Mouse (Mus musculus) G1E (cell line): ENCODE measurements around the gene Creb5. TPM values are rescaled to one million over a fixed set of nuclear protein-coding genes. Genes with fewer than 3 reads are reported as not detected.

Experiments
- ATAC-seq: 2 replicates; pipeline ENCODE4 v1.8.0; 2016; ENCODE audit warnings: mild to moderate bottlenecking; ENCODE audit not compliant: insufficient number of reproducible peaks, poor library complexity, low FRiP score, severe bottlenecking; ENCODE audit errors: extremely low read depth
- DNase-seq: peaks from one replicate; pipeline ENCODE4 v3.0.0; 2012; ENCODE audit warnings: low spot score
- H3K27me3 ChIP-seq: 2 replicates; pipeline ENCODE4 v1.6.1; 2012; ENCODE audit warnings: mild to moderate bottlenecking, low read length, inconsistent platforms; ENCODE audit not compliant: insufficient read depth
- H3K36me3 ChIP-seq: replicated peaks from 2 replicates; pipeline ENCODE3; 2012; ENCODE audit warnings: mild to moderate bottlenecking, inconsistent platforms
- H3K4me1 ChIP-seq: 2 replicates; pipeline ENCODE4 v1.6.1; 2012; ENCODE audit warnings: low read depth, low read length, inconsistent platforms, mixed read lengths; ENCODE audit not compliant: insufficient read depth
- H3K4me3 ChIP-seq: 2 replicates; pipeline ENCODE4 v1.5.1; 2012; ENCODE audit warnings: low read depth, mild to moderate bottlenecking, inconsistent platforms, low read length, moderate library complexity, mixed read lengths
- H3K9me3 ChIP-seq: replicated peaks from 2 replicates; pipeline ENCODE4 v1.6.1; 2012; ENCODE audit warnings: inconsistent platforms
- CTCF ChIP-seq: IDR thresholded peaks from 2 replicates; pipeline ENCODE4 v1.5.1; 2012; ENCODE audit warnings: low read depth, low read length, inconsistent platforms, mixed read lengths
- GATA1 ChIP-seq: IDR thresholded peaks from 2 replicates; pipeline ENCODE4 v1.6.1; 2012; ENCODE audit warnings: borderline replicate concordance, low read length, inconsistent platforms, mixed read lengths
- GATA2 ChIP-seq: IDR thresholded peaks from 2 replicates; pipeline ENCODE4 v1.6.1; 2012; ENCODE audit warnings: low read depth, low read length, inconsistent platforms, borderline replicate concordance
- POLR2AphosphoS5 ChIP-seq: IDR thresholded peaks from 2 replicates; pipeline ENCODE4 v1.6.1; 2012; ENCODE audit warnings: low read depth, low read length, inconsistent platforms; ENCODE audit not compliant: insufficient replicate concordance
- TAL1 ChIP-seq: conservative IDR thresholded peaks from 2 replicates; pipeline ENCODE4 v1.6.1; 2012; ENCODE audit warnings: low read depth, low read length, inconsistent platforms, mixed read lengths
- polyA plus RNA-seq: library from polyadenylated mRNA; stranded (reverse); fragments of >175 nt; gene quantifications from 2 replicates; pipeline ENCODE4 v1.2.3, GENCODE M21; 2012
- total RNA-seq, 2 experiments: library from RNA; stranded (forward) in 1 of 2; stranded (reverse) in 1 of 2; fragments of 200-1000 nt in 1 of 2; fragments of >200 nt in 1 of 2; fragmentation: Nextera tagmentation in 1 of 2; gene quantifications; 2 replicates each; pipeline ENCODE4 v1.2.3; 2014 to 2017

The Creb5 gene
- total and polyA plus RNA-seq, 3 experiments, result 0.44 TPM; not detected in 2

DNA sequence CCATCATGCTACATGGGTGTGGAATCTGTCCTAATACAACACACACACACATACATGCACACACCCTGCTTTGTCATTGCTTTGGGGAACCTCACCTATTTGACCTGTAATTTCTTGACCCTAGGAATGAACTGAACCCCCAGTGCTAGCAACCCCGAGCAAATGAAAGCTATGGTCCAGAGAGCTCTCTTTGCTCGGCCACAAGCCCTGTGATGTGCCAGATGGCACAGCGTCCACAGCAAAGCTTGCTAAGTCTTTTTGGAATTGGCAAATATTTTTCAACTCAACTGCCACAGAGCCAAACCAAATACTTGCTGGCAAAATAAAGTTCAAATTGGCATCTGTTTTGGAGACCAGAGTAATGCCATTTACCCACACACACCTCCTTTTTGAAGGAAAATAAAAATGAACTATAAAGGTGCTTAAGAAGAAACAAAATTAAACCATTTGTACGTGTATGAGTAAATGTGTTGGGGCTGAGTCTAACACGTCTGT lies 324.4 kb downstream of the Creb5 start:
- no peaks in the 10 kb centered on the region for H3K4me1 ChIP-seq
- DNase-seq (no peak), ATAC-seq (no peak)
- peaks cover 49% of the 10 kb centered on the region for H3K9me3 ChIP-seq
- no peak overlapping the region for H3K4me3 ChIP-seq
- H3K27me3 ChIP-seq, result no peaks in the 10 kb centered on the region
- H3K36me3 ChIP-seq, result no peaks in the 10 kb centered on the region
- no peak for TF ChIP-seq CTCF
- TF ChIP-seq GATA2, result no peak
- no peak for TF ChIP-seq GATA1
- TF ChIP-seq POLR2AphosphoS5, result no peak
- TF ChIP-seq TAL1, result no peak

DNA sequence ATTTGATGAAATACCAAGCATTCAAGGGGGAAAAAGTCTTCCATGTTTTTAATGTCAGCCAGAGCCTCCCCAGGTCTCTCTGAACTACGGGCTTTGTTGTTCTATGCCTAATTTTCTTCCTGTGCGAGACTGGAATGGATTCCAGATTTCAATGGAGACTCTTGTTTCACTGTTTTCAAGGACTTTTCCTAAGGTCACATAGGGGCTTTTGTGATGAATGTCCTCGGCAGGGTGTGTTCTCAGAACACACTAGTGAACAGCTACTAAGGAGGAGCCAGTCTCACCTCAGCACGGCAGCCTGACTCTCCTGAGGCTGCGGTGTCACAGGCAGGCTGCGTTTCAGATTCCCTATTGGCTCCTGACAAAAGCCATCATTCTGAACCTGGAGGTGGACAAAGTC lies 325.6 kb downstream of the Creb5 start:
- DNase-seq, result no peak
- Histone ChIP-seq H3K36me3 (no peaks in the 10 kb centered on the region), H3K9me3 (peaks cover 50% of the 10 kb centered on the region), H3K27me3 (no peaks in the 10 kb centered on the region), H3K4me3 (no peak overlapping the region), H3K4me1 (no peaks in the 10 kb centered on the region)
- TF ChIP-seq TAL1, result no peak
- no peak for TF ChIP-seq POLR2AphosphoS5
- no peak for TF ChIP-seq CTCF
- TF ChIP-seq GATA1, result no peak
- no peak for TF ChIP-seq GATA2
- no peak for ATAC-seq

- ATAC-seq, result no peak
- Histone ChIP-seq H3K9me3 (peaks cover 47% of the 10 kb centered on the region), H3K27me3 (no peaks in the 10 kb centered on the region), H3K4me3 (no peak overlapping the region), H3K4me1 (no peaks in the 10 kb centered on the region), H3K36me3 (no peaks in the 10 kb centered on the region)
- no peak for DNase-seq
- TF ChIP-seq CTCF (no peak), TAL1 (no peak), POLR2AphosphoS5 (no peak), GATA1 (no peak), GATA2 (no peak)
Measured at GRCm38 (mm10) chr6:53615440-53616211, 328.6 kb downstream of the Creb5 start.

DNA sequence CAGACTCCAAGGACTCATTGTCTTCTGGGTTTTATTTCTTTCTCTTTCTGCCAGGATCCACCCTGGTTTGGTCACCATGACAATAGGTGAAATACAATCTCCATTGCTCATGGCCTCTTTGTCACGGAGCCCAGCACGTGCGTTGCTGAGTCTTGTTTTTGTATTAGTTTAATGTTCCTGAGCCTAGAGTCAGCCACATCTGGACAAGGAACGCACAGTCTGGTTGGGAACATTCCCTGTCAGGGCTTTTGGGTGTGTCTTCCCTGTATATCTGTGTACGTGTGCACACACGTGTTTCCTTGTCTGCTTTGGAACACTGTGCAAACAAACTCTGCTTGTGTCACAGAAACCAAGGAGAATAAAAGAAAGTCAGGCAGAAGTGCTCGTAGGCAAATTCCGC lies 331.1 kb downstream of the Creb5 start:
- no peak for TF ChIP-seq CTCF
- TF ChIP-seq POLR2AphosphoS5, result no peak
- no peak for TF ChIP-seq TAL1
- no peak for TF ChIP-seq GATA2
- TF ChIP-seq GATA1, result no peak
- DNase-seq (no peak), ATAC-seq (no peak)
- Histone ChIP-seq H3K4me1 (no peaks in the 10 kb centered on the region), H3K9me3 (peaks cover 43% of the 10 kb centered on the region), H3K27me3 (no peaks in the 10 kb centered on the region), H3K36me3 (no peaks in the 10 kb centered on the region), H3K4me3 (no peak overlapping the region)

- H3K9me3 ChIP-seq, result peaks cover 37% of the 10 kb centered on the region
- DNase-seq (no peak), ATAC-seq (no peak)
- H3K4me1 ChIP-seq, result no peaks in the 10 kb centered on the region
- H3K4me3 ChIP-seq, result no peak overlapping the region
- H3K36me3 ChIP-seq, result no peaks in the 10 kb centered on the region
- H3K27me3 ChIP-seq, result no peaks in the 10 kb centered on the region
- no peak for TF ChIP-seq TAL1
- TF ChIP-seq GATA1, result no peak
- TF ChIP-seq GATA2, result no peak
- TF ChIP-seq CTCF, result no peak
Measured at GRCm38 (mm10) chr6:53619676-53620075, 332.6 kb downstream of the Creb5 start.

DNA sequence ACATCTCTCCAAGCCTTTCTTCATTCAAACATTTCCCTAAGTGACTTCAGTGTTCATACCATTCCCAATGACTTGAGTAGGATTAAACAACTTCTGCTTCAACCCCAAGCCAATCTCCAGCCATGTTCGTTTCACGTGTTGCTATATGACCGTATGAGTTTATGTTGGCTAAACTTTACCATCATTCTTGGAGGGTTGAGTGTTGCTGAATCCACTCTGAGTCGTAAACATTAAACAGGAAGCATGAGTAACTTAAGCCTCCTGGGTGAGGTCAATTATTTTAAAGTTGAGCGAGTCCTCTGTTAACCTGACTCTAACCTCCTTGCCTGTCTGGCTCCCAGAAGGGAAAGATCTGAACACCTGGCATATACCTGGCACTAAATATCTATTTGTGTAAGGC lies 334.2 kb downstream of the Creb5 start:
- Histone ChIP-seq H3K27me3 (no peaks in the 10 kb centered on the region), H3K36me3 (no peaks in the 10 kb centered on the region), H3K4me3 (no peak overlapping the region), H3K4me1 (no peaks in the 10 kb centered on the region), H3K9me3 (peaks cover 37% of the 10 kb centered on the region)
- no peak for TF ChIP-seq GATA2
- no peak for TF ChIP-seq POLR2AphosphoS5
- no peak for TF ChIP-seq TAL1
- no peak for TF ChIP-seq CTCF
- no peak for TF ChIP-seq GATA1
- ATAC-seq, result no peak
- no peak for DNase-seq
